Mouse (Mus musculus) lung, postnatal 0 days (tissue): ENCODE results near the gene Lcor.

Experiments used
- CTCF ChIP-seq: IDR thresholded peaks from 2 replicates; pipeline ENCODE4 v1.5.1; 2016; ENCODE audit warnings: antibody characterized with exemption, mild to moderate bottlenecking
- EP300 ChIP-seq: IDR thresholded peaks from 2 replicates; pipeline ENCODE4 v1.6.1; 2016; ENCODE audit warnings: antibody characterized with exemption, mild to moderate bottlenecking, control low read depth

DNA sequence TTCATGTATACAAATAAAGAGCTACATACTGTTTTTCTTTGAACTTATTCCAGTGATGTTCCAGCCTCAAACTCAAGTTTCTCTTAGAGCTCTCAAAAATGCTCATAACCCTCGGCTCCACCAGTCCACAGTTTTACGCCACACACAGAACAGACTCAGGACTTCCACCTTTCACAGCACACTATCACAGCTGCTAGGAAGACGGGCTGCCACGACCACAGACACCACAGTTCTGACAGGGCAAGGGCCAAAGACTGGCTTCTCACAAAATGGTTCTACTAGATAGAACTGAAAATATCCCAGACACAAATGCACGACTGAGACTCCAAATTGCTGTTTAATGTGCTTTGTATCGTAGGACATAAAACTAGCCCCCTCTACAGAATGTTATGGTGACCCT lies 36.7 kb downstream of the Lcor start:
- TF ChIP-seq CTCF, result no peak
- no peak for TF ChIP-seq EP300
